Mouse (Mus musculus): ENCODE measurements around the gene Plxdc2. TPM values are rescaled to one million over a fixed set of nuclear protein-coding genes. Genes with fewer than 3 reads are reported as not detected.

Gene Plxdc2
- polyA plus RNA-seq, 1 experiment from 2014 or later: 29.6 TPM

DNA sequence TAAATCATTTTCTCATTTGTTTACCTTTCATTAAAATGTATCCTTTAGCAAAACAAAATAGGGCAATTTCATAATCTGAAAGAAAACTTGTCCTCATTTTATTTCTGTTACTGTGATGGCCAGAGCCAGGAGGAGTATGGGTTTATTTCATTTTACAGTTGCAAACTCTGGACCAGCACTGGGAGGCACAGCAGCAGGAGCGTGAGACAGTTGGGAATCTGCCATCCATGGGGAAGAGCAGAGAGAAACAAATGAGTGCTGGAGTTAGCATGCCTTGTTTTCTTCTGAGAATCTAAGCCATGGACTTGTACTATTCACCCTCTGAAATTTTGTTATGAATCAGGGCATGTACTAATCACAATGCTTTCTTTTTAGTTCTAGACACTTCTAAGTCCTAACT is 328.4 kb downstream of the Plxdc2 start:
- no peaks in the 10 kb centered on the region for H3K36me3 ChIP-seq
- no peak for ATAC-seq (ENCODE audit: insufficient number of reproducible peaks, insufficient read depth, low FRiP score, low TSS enrichment, low read depth)
- no peaks in the 10 kb centered on the region for H3K27me3 ChIP-seq
- WGBS: 74% methylated on average over 1 of the region's 1 CpGs
- no peak overlapping the region for H3K4me2 ChIP-seq
- no peak overlapping the region for H3K9ac ChIP-seq
- H3K9me3 ChIP-seq: no peaks in the 10 kb centered on the region
- no peak overlapping the region for H3K4me3 ChIP-seq
- H3K4me1 ChIP-seq: no peaks in the 10 kb centered on the region
- no peak overlapping the region for H3K27ac ChIP-seq

DNA sequence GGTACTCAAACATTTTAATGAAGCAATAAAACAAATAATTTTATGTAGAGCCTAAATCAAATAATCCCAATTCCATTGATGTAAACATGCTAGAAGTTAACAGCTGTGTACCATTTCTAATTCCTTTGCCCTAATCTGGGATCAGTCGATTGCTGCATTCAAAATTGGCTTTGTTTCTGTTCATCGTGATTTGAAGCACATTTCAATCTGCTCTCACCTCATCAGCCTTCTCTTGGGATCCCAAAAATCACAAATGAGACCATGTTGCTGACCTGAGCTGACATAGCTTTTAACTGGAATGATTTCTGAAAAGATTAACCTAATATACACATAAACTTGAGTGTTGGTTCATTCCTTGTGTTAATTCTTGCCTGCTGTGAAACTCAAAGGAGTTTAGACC is 340.3 kb downstream of the Plxdc2 start:
- no peaks in the 10 kb centered on the region for H3K9me3 ChIP-seq
- no peak overlapping the region for H3K4me2 ChIP-seq
- H3K4me1 ChIP-seq: no peaks in the 10 kb centered on the region
- 52% methylated on average over 2 of the region's 2 CpGs for WGBS
- H3K4me3 ChIP-seq: no peak overlapping the region
- H3K27ac ChIP-seq: no peak overlapping the region
- no peak overlapping the region for H3K9ac ChIP-seq
- ATAC-seq (ENCODE audit: insufficient number of reproducible peaks, insufficient read depth, low FRiP score, low TSS enrichment, low read depth): no peak
- no peaks in the 10 kb centered on the region for H3K27me3 ChIP-seq
- H3K36me3 ChIP-seq: no peaks in the 10 kb centered on the region

DNA sequence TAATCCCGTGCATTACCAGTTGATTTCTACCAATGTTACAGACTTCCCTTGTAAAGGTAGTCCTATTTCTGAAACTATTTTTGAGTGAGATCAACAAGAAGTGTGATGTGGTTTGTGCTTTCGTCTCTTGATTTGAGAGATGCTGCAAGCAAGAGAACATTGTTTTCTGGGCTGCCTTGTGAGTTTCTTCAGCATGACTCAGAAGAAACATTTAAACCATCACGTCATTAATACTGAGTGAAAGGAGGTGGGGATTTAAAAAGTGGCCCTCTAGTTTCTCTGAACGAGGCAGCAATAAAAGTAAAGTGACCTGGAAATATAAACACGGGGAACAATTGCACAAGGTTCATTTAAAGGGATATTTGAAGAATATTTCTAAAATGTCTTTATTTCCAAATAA is 341.1 kb downstream of the Plxdc2 start:
- 79% methylated on average over 5 of the region's 5 CpGs for WGBS
- Histone ChIP-seq H3K4me2 (no peak overlapping the region), H3K9ac (no peak overlapping the region), H3K9me3 (no peaks in the 10 kb centered on the region), H3K4me3 (no peak overlapping the region), H3K36me3 (no peaks in the 10 kb centered on the region), H3K27ac (no peak overlapping the region), H3K27me3 (no peaks in the 10 kb centered on the region), H3K4me1 (no peaks in the 10 kb centered on the region)
- ATAC-seq (ENCODE audit: insufficient number of reproducible peaks, insufficient read depth, low FRiP score, low TSS enrichment, low read depth): no peak

- H3K36me3 ChIP-seq: no peaks in the 10 kb centered on the region
- no peaks in the 10 kb centered on the region for H3K27me3 ChIP-seq
- H3K4me3 ChIP-seq: no peak overlapping the region
- no peak overlapping the region for H3K9ac ChIP-seq
- H3K4me2 ChIP-seq: no peak overlapping the region
- 84% methylated on average over 2 of the region's 2 CpGs for WGBS
- H3K27ac ChIP-seq: no peak overlapping the region
- H3K4me1 ChIP-seq: 0 out of 2 replicates have a peak, but pooled peaks cover 4% of the 10 kb centered on the region
- no peaks in the 10 kb centered on the region for H3K9me3 ChIP-seq
- ATAC-seq (ENCODE audit: insufficient number of reproducible peaks, insufficient read depth, low FRiP score, low TSS enrichment, low read depth): no peak
Measured at GRCm38 (mm10) chr2:16706227-16706626, 350.1 kb downstream of the Plxdc2 start.

DNA sequence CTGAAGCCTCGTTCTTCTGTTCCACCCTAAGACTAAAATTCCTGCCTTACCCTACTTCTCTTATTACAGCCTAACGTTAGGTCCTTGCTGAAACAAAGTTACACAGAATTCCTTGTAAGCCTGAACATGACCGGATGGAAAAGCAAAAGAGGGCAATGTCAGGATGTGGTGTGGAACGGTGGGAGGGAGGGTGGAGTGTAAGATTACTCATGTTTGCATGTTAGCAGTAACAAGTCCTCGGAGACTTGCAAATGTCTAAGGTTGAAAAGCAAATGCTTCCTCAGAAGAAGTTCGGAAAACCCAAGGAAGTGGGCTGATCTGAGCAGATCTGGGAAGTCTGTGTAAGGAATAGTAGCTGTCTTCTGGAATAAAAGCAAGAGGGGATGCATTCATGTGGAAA is 353.8 kb downstream of the Plxdc2 start:
- H3K36me3 ChIP-seq: no peaks in the 10 kb centered on the region
- no peak overlapping the region for H3K27ac ChIP-seq
- ATAC-seq (ENCODE audit: insufficient number of reproducible peaks, insufficient read depth, low FRiP score, low TSS enrichment, low read depth): no peak
- H3K4me1 ChIP-seq: 0 out of 2 replicates have a peak, but pooled peaks cover 4% of the 10 kb centered on the region
- H3K27me3 ChIP-seq: no peaks in the 10 kb centered on the region
- H3K9me3 ChIP-seq: no peaks in the 10 kb centered on the region
- H3K4me3 ChIP-seq: no peak overlapping the region
- WGBS: 16% methylated on average over 6 of the region's 6 CpGs
- H3K9ac ChIP-seq: no peak overlapping the region
- peak overlapping the region; percentile 20; the same call in 1 of the 2 replicates for H3K4me2 ChIP-seq

DNA sequence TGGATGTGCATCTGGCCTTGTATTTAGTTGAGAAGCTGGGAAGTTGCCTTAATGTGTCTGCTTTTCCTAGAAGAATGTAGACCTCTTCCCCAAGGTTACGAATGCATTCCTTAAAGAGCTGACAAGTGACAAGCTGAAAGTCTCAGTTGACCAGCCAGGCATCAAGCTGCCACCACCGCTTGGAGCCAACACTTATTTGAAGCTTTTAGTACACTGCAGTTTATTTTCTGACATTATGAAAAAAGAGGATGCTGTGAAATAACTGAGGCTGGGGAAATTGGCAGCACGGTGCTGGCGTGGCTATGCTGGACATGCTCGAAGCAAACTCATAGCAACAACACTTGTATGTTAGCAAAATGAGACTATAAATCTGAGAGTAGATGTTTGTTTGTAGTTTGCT is 374.9 kb downstream of the Plxdc2 start:
- WGBS: 86% methylated on average over 5 of the region's 5 CpGs
- H3K4me2 ChIP-seq: no peak overlapping the region
- H3K27me3 ChIP-seq: no peaks in the 10 kb centered on the region
- H3K4me3 ChIP-seq: no peak overlapping the region
- H3K9me3 ChIP-seq: no peaks in the 10 kb centered on the region
- H3K27ac ChIP-seq: no peak overlapping the region
- no peaks in the 10 kb centered on the region for H3K4me1 ChIP-seq
- H3K36me3 ChIP-seq: no peaks in the 10 kb centered on the region
- no peak overlapping the region for H3K9ac ChIP-seq
- ATAC-seq (ENCODE audit: insufficient number of reproducible peaks, insufficient read depth, low FRiP score, low TSS enrichment, low read depth): no peak

- no peaks in the 10 kb centered on the region for H3K27me3 ChIP-seq
- H3K9ac ChIP-seq: no peak overlapping the region
- H3K4me2 ChIP-seq: no peak overlapping the region
- no peaks in the 10 kb centered on the region for H3K9me3 ChIP-seq
- ATAC-seq (ENCODE audit: insufficient number of reproducible peaks, insufficient read depth, low FRiP score, low TSS enrichment, low read depth): no peak
- no peaks in the 10 kb centered on the region for H3K4me1 ChIP-seq
- H3K36me3 ChIP-seq: no peaks in the 10 kb centered on the region
- 96% methylated on average over 2 of the region's 2 CpGs for WGBS
- H3K27ac ChIP-seq: no peak overlapping the region
- no peak overlapping the region for H3K4me3 ChIP-seq
Measured at GRCm38 (mm10) chr2:16734381-16734780, 378.3 kb downstream of the Plxdc2 start.

DNA sequence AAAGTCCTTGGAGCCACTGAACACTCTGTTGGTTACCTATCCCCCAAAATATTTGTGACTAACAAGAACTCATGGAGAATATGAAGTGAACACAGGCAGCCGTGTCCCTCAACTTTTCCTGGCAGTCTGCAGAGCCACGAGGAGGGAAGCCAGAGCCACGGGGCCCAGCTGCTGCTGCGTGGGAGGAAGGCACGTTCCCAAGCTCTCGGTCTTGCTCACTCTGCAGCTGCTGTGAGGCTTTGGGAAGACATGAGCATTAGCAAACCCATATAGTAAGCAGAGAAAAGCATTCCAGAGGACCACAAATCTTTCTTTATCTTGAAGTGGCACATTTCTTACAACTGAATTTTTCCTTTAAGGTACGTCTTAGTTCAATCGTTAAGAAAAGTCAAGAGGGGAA is 382.1 kb downstream of the Plxdc2 start:
- H3K9ac ChIP-seq: no peak overlapping the region
- H3K4me2 ChIP-seq: no peak overlapping the region
- no peaks in the 10 kb centered on the region for H3K36me3 ChIP-seq
- 46% methylated on average over 8 of the region's 8 CpGs for WGBS
- ATAC-seq (ENCODE audit: insufficient number of reproducible peaks, insufficient read depth, low FRiP score, low TSS enrichment, low read depth): no peak
- no peak overlapping the region for H3K4me3 ChIP-seq
- no peaks in the 10 kb centered on the region for H3K27me3 ChIP-seq
- no peak overlapping the region for H3K27ac ChIP-seq
- no peaks in the 10 kb centered on the region for H3K9me3 ChIP-seq
- no peaks in the 10 kb centered on the region for H3K4me1 ChIP-seq

DNA sequence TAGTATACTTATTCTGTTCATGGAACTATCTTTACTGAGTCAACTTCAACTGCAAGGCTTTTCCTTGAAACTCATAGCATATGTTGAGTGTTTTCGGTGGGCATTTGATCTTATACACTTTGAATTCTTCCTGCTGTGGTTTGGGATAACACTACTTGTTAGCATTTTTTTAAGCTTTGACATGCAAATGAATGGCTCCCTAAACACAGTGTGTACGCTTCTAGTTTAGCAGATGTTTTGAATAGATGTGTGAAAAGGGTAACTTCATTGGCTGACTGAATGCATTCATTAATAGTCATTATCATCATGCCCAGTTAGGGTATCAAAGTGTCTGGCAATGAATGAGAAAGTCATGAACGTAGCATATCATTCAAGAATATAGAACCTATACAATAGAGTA is 385.7 kb downstream of the Plxdc2 start:
- no peak for ATAC-seq (ENCODE audit: insufficient number of reproducible peaks, insufficient read depth, low FRiP score, low TSS enrichment, low read depth)
- H3K27me3 ChIP-seq: no peaks in the 10 kb centered on the region
- no peak overlapping the region for H3K4me2 ChIP-seq
- no peaks in the 10 kb centered on the region for H3K36me3 ChIP-seq
- no peak overlapping the region for H3K9ac ChIP-seq
- WGBS: 62% methylated on average over 3 of the region's 3 CpGs
- H3K27ac ChIP-seq: no peak overlapping the region
- H3K4me1 ChIP-seq: no peaks in the 10 kb centered on the region
- no peaks in the 10 kb centered on the region for H3K9me3 ChIP-seq
- no peak overlapping the region for H3K4me3 ChIP-seq

GRCm38 (mm10) chr2:16743568-16743967 is 387.5 kb downstream of the Plxdc2 start:
- WGBS: 84% methylated on average over 3 of the region's 3 CpGs
- no peak for ATAC-seq (ENCODE audit: insufficient number of reproducible peaks, insufficient read depth, low FRiP score, low TSS enrichment, low read depth)
- no peaks in the 10 kb centered on the region for H3K9me3 ChIP-seq
- H3K36me3 ChIP-seq: no peaks in the 10 kb centered on the region
- no peak overlapping the region for H3K27ac ChIP-seq
- H3K4me2 ChIP-seq: no peak overlapping the region
- no peak overlapping the region for H3K4me3 ChIP-seq
- no peaks in the 10 kb centered on the region for H3K4me1 ChIP-seq
- no peaks in the 10 kb centered on the region for H3K27me3 ChIP-seq
- no peak overlapping the region for H3K9ac ChIP-seq

- H3K27ac ChIP-seq: no peak overlapping the region
- no peaks in the 10 kb centered on the region for H3K27me3 ChIP-seq
- WGBS: 84% methylated on average over 4 of the region's 4 CpGs
- no peaks in the 10 kb centered on the region for H3K9me3 ChIP-seq
- no peaks in the 10 kb centered on the region for H3K4me1 ChIP-seq
- H3K4me2 ChIP-seq: no peak overlapping the region
- H3K4me3 ChIP-seq: no peak overlapping the region
- no peak overlapping the region for H3K9ac ChIP-seq
- no peak for ATAC-seq (ENCODE audit: insufficient number of reproducible peaks, insufficient read depth, low FRiP score, low TSS enrichment, low read depth)
- no peaks in the 10 kb centered on the region for H3K36me3 ChIP-seq
Measured at GRCm38 (mm10) chr2:16749302-16749909, 393.3 kb downstream of the Plxdc2 start.

DNA sequence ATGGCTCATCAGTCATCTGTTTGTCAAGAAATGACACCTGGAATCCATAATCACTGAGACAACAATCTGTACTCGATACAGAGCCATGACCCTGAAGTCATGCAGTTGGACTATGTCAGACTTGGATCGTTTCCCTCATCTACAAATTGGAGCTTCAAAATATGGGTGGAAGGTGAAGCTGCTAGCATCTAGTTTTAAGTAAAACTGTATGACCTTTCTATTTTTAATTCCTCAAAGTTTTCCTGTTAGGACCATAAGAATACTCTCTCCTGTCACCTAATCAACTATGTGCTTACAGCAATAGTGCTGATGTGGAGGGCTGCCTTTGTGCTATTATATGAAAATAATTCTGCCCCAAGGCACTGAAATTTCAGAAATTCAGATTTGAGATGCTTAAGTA is 401.1 kb downstream of the Plxdc2 start:
- no peak for ATAC-seq (ENCODE audit: insufficient number of reproducible peaks, insufficient read depth, low FRiP score, low TSS enrichment, low read depth)
- no peak overlapping the region for H3K4me2 ChIP-seq
- H3K9ac ChIP-seq: no peak overlapping the region
- H3K27ac ChIP-seq: no peak overlapping the region
- no peaks in the 10 kb centered on the region for H3K9me3 ChIP-seq
- 59% methylated on average over 2 of the region's 2 CpGs for WGBS
- H3K27me3 ChIP-seq: no peaks in the 10 kb centered on the region
- H3K4me1 ChIP-seq: no peaks in the 10 kb centered on the region
- no peaks in the 10 kb centered on the region for H3K36me3 ChIP-seq
- H3K4me3 ChIP-seq: no peak overlapping the region

DNA sequence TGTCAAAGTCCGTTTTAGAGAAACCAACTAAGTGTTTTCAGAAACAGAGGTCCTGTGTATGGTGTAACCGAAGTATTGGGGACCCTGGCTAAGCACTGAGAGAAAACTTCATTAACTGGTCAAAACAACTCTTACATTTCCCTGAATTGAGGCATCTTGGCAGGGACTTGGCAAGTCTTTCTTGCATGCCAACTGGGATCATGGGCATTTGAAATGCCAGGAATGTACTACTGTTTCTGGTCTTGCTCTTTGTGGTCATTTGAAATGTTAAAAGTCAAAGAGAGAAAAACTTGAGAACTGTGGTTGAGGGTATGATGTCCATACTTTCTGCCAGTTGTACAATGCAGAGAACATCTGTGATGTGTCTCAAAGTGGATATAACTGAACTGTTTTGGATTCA is 403.7 kb downstream of the Plxdc2 start:
- H3K9ac ChIP-seq: no peak overlapping the region
- H3K4me3 ChIP-seq: no peak overlapping the region
- H3K4me2 ChIP-seq: no peak overlapping the region
- ATAC-seq (ENCODE audit: insufficient number of reproducible peaks, insufficient read depth, low FRiP score, low TSS enrichment, low read depth): no peak
- no peak overlapping the region for H3K27ac ChIP-seq
- H3K36me3 ChIP-seq: no peaks in the 10 kb centered on the region
- no peaks in the 10 kb centered on the region for H3K27me3 ChIP-seq
- 82% methylated on average over 2 of the region's 2 CpGs for WGBS
- H3K4me1 ChIP-seq: no peaks in the 10 kb centered on the region
- H3K9me3 ChIP-seq: no peaks in the 10 kb centered on the region
